Mouse (Mus musculus): Measurements from ENCODE around the gene Aldh16a1.

DNA sequence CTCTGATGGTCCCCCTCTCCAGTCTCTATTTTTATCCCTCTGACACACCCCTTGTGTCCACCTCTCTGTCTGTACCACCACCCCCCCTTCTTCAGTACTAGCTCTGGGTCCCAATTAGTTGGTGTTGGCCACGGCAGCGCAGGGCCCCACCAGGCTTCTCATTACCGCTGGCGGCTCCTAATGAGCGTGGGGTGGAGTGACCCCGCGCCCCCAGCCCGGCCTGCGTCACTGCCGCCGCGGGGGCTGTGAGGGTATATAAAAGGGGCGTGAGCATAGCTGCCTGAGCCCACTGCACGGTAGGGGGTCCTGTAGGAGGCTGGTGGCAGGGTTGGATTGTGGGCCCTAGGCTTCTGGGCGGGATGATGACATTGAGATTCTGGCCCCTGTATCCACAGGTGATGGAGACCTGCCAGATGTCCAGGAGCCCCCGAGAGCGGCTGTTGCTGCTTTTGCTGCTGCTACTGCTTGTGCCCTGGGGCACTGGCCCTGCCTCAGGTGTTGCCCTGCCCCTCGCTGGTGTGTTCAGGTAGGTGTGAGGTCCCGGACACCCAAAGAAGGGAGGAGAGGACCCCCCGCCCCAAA, 26.6 kb upstream of the Aldh16a1 start, which contains the start of gene Pth2:
- TF ChIP-seq CTCF (conservative IDR thresholded peaks at IDR 0.05; ENCODE audit: low read length) (no peak), POU5F1 (IDR thresholded peaks at IDR 0.05; ENCODE audit: borderline replicate concordance, low read length) (no peak)

All from E14TG2a.4 (cell line).